ENCODE assay signal across 23 mouse cellular contexts in genomic region chr3:95301204-95301796, GRCm38 (mm10). TPM values are rescaled to one million over a fixed set of nuclear protein-coding genes. Genes with fewer than 3 reads are reported as not detected.
DNase-seq lines count a peak whose midpoint lies in the region; ATAC-seq and TF ChIP-seq lines count a peak whose summit lies in the region.
"Had no signal": no experiment of that assay in that cellular context is flagged by ENCODE, and none has a peak within 500 bp of the region (broad histone marks: within the 10 kb centered on the region; RNA-seq: fewer than 3 reads in every experiment).

No protein-coding gene starts in this region.

- no peak for TF ChIP-seq POLR2A in MEL (IDR thresholded peaks at IDR 0.05; ENCODE audit: control insufficient read depth in 1 of 2, insufficient read depth in 1 of 2, low read depth in 1 of 2, low read length in 2 of 2, poor library complexity in 1 of 2)
- no peak for TF ChIP-seq POLR2A in bone marrow macrophage, adult 2 months (IDR thresholded peaks at IDR 0.05; ENCODE audit: borderline replicate concordance, low read depth, low read length)

- no peaks in the 10 kb centered on the region for H3K9me3 ChIP-seq in MEL (replicated peaks; ENCODE audit: insufficient read depth, low read length)
- H3K9me3 ChIP-seq in intestine, embryonic 15.5 days: no peaks in the 10 kb centered on the region
- no peaks in the 10 kb centered on the region for H3K9me3 ChIP-seq in intestine, postnatal 0 days (ENCODE audit: control insufficient read depth)
- H3K9me3 ChIP-seq in kidney, embryonic 14.5 days (ENCODE audit: control insufficient read depth, low read length): no peaks in the 10 kb centered on the region
- H3K9me3 ChIP-seq: embryonic facial prominence, embryonic 10.5 days; embryonic facial prominence, embryonic 12.5 days; forebrain, embryonic 13.5 days; forebrain, embryonic 15.5 days had no signal

- peaks cover 8 to 13% of the 10 kb centered on the region in 2 experiments for H3K36me3 ChIP-seq in MEL (ENCODE audit: control insufficient read depth in 1 of 2, insufficient read depth in 2 of 2, low read length in 2 of 2)
- no peaks in the 10 kb centered on the region for H3K36me3 ChIP-seq in intestine, embryonic 15.5 days
- H3K36me3 ChIP-seq in intestine, postnatal 0 days (ENCODE audit: control insufficient read depth, insufficient read depth): no peaks in the 10 kb centered on the region; the same call in 1 of the 2 replicates
- no peaks in the 10 kb centered on the region for H3K36me3 ChIP-seq in kidney, embryonic 14.5 days (ENCODE audit: control insufficient read depth, insufficient read depth, low read length)
- H3K36me3 ChIP-seq: embryonic facial prominence, embryonic 12.5 days; forebrain, embryonic 15.5 days had no signal

- no peak overlapping the region for H3K4me2 ChIP-seq in intestine, embryonic 15.5 days (replicated peaks)
- H3K4me2 ChIP-seq in intestine, postnatal 0 days (replicated peaks; ENCODE audit: low read depth): peak overlapping the region; percentile 21; the same call in 1 of the 2 replicates
- H3K4me2 ChIP-seq in kidney, embryonic 14.5 days (replicated peaks; ENCODE audit: low read depth, low read length): no peak overlapping the region
- H3K4me2 ChIP-seq: embryonic facial prominence, embryonic 12.5 days; forebrain, embryonic 13.5 days; forebrain, embryonic 15.5 days had no signal

- no peak overlapping the region for H3K9ac ChIP-seq in MEL (ENCODE audit: control insufficient read depth, low read depth, low read length, poor library complexity, severe bottlenecking)
- no peak overlapping the region for H3K9ac ChIP-seq in intestine, embryonic 15.5 days
- H3K9ac ChIP-seq in intestine, postnatal 0 days (ENCODE audit: low read depth, low read length): no peak overlapping the region
- H3K9ac ChIP-seq in kidney, embryonic 14.5 days (ENCODE audit: low read depth, low read length): no peak overlapping the region
- H3K9ac ChIP-seq: embryonic facial prominence, embryonic 12.5 days; forebrain, embryonic 13.5 days; forebrain, embryonic 15.5 days; forebrain, postnatal 0 days had no signal

- no peaks in the 10 kb centered on the region for H3K27me3 ChIP-seq in MEL (ENCODE audit: control insufficient read depth in 1 of 2, insufficient read depth in 2 of 2, low read length in 2 of 2)
- H3K27me3 ChIP-seq in intestine, embryonic 15.5 days (replicated peaks): no peaks in the 10 kb centered on the region
- H3K27me3 ChIP-seq in intestine, postnatal 0 days (replicated peaks; ENCODE audit: control insufficient read depth, insufficient read depth, low read length): no peaks in the 10 kb centered on the region
- H3K27me3 ChIP-seq in kidney, embryonic 14.5 days (ENCODE audit: control insufficient read depth, insufficient read depth, low read length): no peaks in the 10 kb centered on the region
- H3K27me3 ChIP-seq: embryonic facial prominence, embryonic 12.5 days; forebrain, embryonic 13.5 days; forebrain, embryonic 15.5 days; Patski had no signal

- no peaks in the 10 kb centered on the region for H3K79me2 ChIP-seq in MEL (ENCODE audit: control insufficient read depth, insufficient read depth, low read length, poor library complexity)

- DNase-seq in MEL (ENCODE audit: low read depth, low spot score): no peak
- no peak for DNase-seq in heart, adult 18-20 months
- DNase-seq in ovary, adult 18-20 months (ENCODE audit: low spot score): no peak
- no peak for DNase-seq in ovary, postnatal 10 days (ENCODE audit: low spot score)
- DNase-seq: adrenal gland, postnatal 10 days; adrenal gland, postnatal 25 days; cerebellum, adult 11-12 months; cerebellum, adult 2 months; cerebellum, adult 9-10 months; cerebellum, postnatal 10 days; cerebellum, postnatal 25 days; forebrain, postnatal 0 days had no signal

- H3K27ac ChIP-seq in MEL (ENCODE audit: control insufficient read depth, low read depth, low read length): no peak overlapping the region
- peak overlapping the region; percentile 6; the same call in 1 of the 2 replicates for H3K27ac ChIP-seq in bone marrow macrophage, adult 2 months (ENCODE audit: insufficient read depth, low read depth, low read length)
- H3K27ac ChIP-seq in intestine, embryonic 15.5 days: no peak overlapping the region
- no peak overlapping the region for H3K27ac ChIP-seq in intestine, postnatal 0 days (ENCODE audit: low read depth, low read length)
- H3K27ac ChIP-seq in kidney, embryonic 14.5 days (ENCODE audit: low read depth, low read length): no peak overlapping the region
- H3K27ac ChIP-seq: embryonic facial prominence, embryonic 12.5 days; forebrain, embryonic 13.5 days; forebrain, embryonic 15.5 days had no signal

- ATAC-seq in intestine, embryonic 15.5 days: peak; percentile 42; the same call in 1 of the 2 replicates
- peak; percentile 36; the same call in 1 of the 2 replicates for ATAC-seq in intestine, postnatal 0 days
- ATAC-seq in kidney, embryonic 14.5 days (ENCODE audit: low FRiP score, low TSS enrichment): no peak
- ATAC-seq: activated CD4-positive, CD25-positive, alpha-beta regulatory T cell, adult 4 months; forebrain, embryonic 13.5 days; forebrain, embryonic 15.5 days; forebrain, postnatal 0 days; Patski had no signal

- peaks cover 6 to 17% of the 10 kb centered on the region in 2 experiments; a peak in 3 of 4 replicates for H3K4me1 ChIP-seq in MEL (ENCODE audit: control insufficient read depth in 1 of 2, insufficient read depth in 2 of 2, low read length in 2 of 2)
- peaks cover 13% of the 10 kb centered on the region for H3K4me1 ChIP-seq in bone marrow macrophage, adult 2 months (ENCODE audit: control insufficient read depth, insufficient read depth, low read length)
- 0 out of 2 replicates have a peak, but pooled peaks cover 2% of the 10 kb centered on the region for H3K4me1 ChIP-seq in intestine, embryonic 15.5 days (replicated peaks)
- H3K4me1 ChIP-seq in intestine, postnatal 0 days (replicated peaks; ENCODE audit: control insufficient read depth, insufficient read depth, low read length): no peaks in the 10 kb centered on the region
- no peaks in the 10 kb centered on the region; the same call in 1 of the 2 replicates for H3K4me1 ChIP-seq in kidney, embryonic 14.5 days (ENCODE audit: control insufficient read depth, insufficient read depth, low read length)
- H3K4me1 ChIP-seq: embryonic facial prominence, embryonic 12.5 days; forebrain, embryonic 13.5 days; forebrain, embryonic 15.5 days had no signal

- TF ChIP-seq CTCF in MEL (IDR thresholded peaks at IDR 0.05 in 2 of 3, conservative IDR thresholded peaks at IDR 0.05 in 1 of 3; ENCODE audit: control insufficient read depth in 1 of 3, insufficient read depth in 1 of 3, low read depth in 2 of 3, low read length in 3 of 3, poor library complexity in 1 of 3, severe bottlenecking in 1 of 3): no peak
- no peak for TF ChIP-seq CTCF in bone marrow macrophage, adult 2 months (IDR thresholded peaks at IDR 0.05; ENCODE audit: low read depth, low read length)
- no peak for TF ChIP-seq CTCF in intestine, postnatal 0 days (IDR thresholded peaks at IDR 0.05; ENCODE audit: low read depth)

- no peak overlapping the region for H3K4me3 ChIP-seq in MEL (ENCODE audit: control insufficient read depth in 1 of 2, insufficient read depth in 1 of 2, low read depth in 2 of 2, low read length in 2 of 2)
- no peak overlapping the region for H3K4me3 ChIP-seq in bone marrow macrophage, adult 2 months (ENCODE audit: insufficient read depth, low read length)
- H3K4me3 ChIP-seq in intestine, embryonic 15.5 days (replicated peaks): no peak overlapping the region
- no peak overlapping the region for H3K4me3 ChIP-seq in intestine, postnatal 0 days (ENCODE audit: low read depth, low read length)
- no peak overlapping the region for H3K4me3 ChIP-seq in kidney, embryonic 14.5 days (ENCODE audit: low read length)
- H3K4me3 ChIP-seq: embryonic facial prominence, embryonic 10.5 days; embryonic facial prominence, embryonic 12.5 days; forebrain, embryonic 13.5 days; forebrain, embryonic 15.5 days had no signal

- no peak for TF ChIP-seq RAD21 in MEL (IDR thresholded peaks at IDR 0.05; ENCODE audit: low read depth, low read length)

- no peak for TF ChIP-seq EP300 in MEL (IDR thresholded peaks at IDR 0.05; ENCODE audit: low read depth in 1 of 2, low read length in 2 of 2)

- WGBS in intestine, embryonic 15.5 days: 81% methylated on average over 3 of the region's 3 CpGs
- 50% methylated on average over 3 of the region's 3 CpGs for WGBS in intestine, postnatal 0 days
- WGBS in kidney, embryonic 14.5 days: 82% methylated on average over 3 of the region's 3 CpGs

RNA-seq across cellular contexts. Expression of gene Anxa9, which starts 5.7 kb away (rescaled TPM):
- 7.7 and 7.8 TPM in 2 replicates for total RNA-seq in MEL (2012; rRNA removed)
- 10 to 100 TPM in 1 of 2 experiments, not detected in 1; 33.9 TPM for polyA plus RNA-seq in MEL (2012; ENCODE audit: insufficient read depth in 1 of 2, insufficient read length in 2 of 2, low read depth in 1 of 2, low replicate concordance in 2 of 2, missing spikeins in 1 of 2)
- 11.1 and 15.4 TPM in 2 replicates for polyA plus RNA-seq in bone marrow macrophage, adult 2 months (2012; ENCODE audit: insufficient read depth, insufficient read length, missing spikeins)
- 1.4 and 1.6 TPM in 2 replicates for polyA plus RNA-seq in intestine, embryonic 15.5 days (2015; fragmentation: Nextera tagmentation; extraction: Ambion mirVana)
- 2.0 and 2.3 TPM in 2 replicates for polyA plus RNA-seq in intestine, postnatal 0 days (2015; fragmentation: Nextera tagmentation; extraction: Ambion mirVana)
- total RNA-seq in heart, adult 18-20 months (2021): under 1 TPM; 0.59 to 0.65 TPM
- polyA plus RNA-seq in kidney, embryonic 14.5 days (2014; fragmentation: Nextera tagmentation; extraction: Ambion mirVana): 3.7 and 4.3 TPM in 2 replicates

RNA-seq across cellular contexts. Expression of gene Cers2, which starts 13.3 kb away (rescaled TPM):
- 240 and 307 TPM in 2 replicates for total RNA-seq in MEL (2012; rRNA removed)
- polyA plus RNA-seq in MEL (2012; ENCODE audit: insufficient read depth in 1 of 2, insufficient read length in 2 of 2, low read depth in 1 of 2, low replicate concordance in 2 of 2, missing spikeins in 1 of 2): 100 to 1,000 TPM; 134 to 357 TPM
- 173 and 186 TPM in 2 replicates for polyA plus RNA-seq in bone marrow macrophage, adult 2 months (2012; ENCODE audit: insufficient read depth, insufficient read length, missing spikeins)
- polyA plus RNA-seq in intestine, embryonic 15.5 days (2015; fragmentation: Nextera tagmentation; extraction: Ambion mirVana): 146 and 148 TPM in 2 replicates
- 109 and 120 TPM in 2 replicates for polyA plus RNA-seq in intestine, postnatal 0 days (2015; fragmentation: Nextera tagmentation; extraction: Ambion mirVana)
- total RNA-seq in heart, adult 18-20 months (2021): 10 to 100 TPM; 30.3 to 32.4 TPM
- 103 and 154 TPM in 2 replicates for polyA plus RNA-seq in kidney, embryonic 14.5 days (2014; fragmentation: Nextera tagmentation; extraction: Ambion mirVana)

RNA-seq across cellular contexts. Expression of gene Prune1, which starts 19.4 kb away (rescaled TPM):
- 28.5 and 32.4 TPM in 2 replicates for total RNA-seq in MEL (2012; rRNA removed)
- polyA plus RNA-seq in MEL (2012; ENCODE audit: insufficient read depth in 1 of 2, insufficient read length in 2 of 2, low read depth in 1 of 2, low replicate concordance in 2 of 2, missing spikeins in 1 of 2): 10 to 100 TPM in 1 of 2 experiments, not detected in 1; 51.8 TPM
- polyA plus RNA-seq in bone marrow macrophage, adult 2 months (2012; ENCODE audit: insufficient read depth, insufficient read length, missing spikeins): 15.6 and 16.6 TPM in 2 replicates
- 15.5 and 15.7 TPM in 2 replicates for polyA plus RNA-seq in intestine, embryonic 15.5 days (2015; fragmentation: Nextera tagmentation; extraction: Ambion mirVana)
- 9.2 and 10.1 TPM in 2 replicates for polyA plus RNA-seq in intestine, postnatal 0 days (2015; fragmentation: Nextera tagmentation; extraction: Ambion mirVana)
- total RNA-seq in heart, adult 18-20 months (2021): 10 to 100 TPM; 25.5 to 25.6 TPM
- 15.4 and 22.1 TPM in 2 replicates for polyA plus RNA-seq in kidney, embryonic 14.5 days (2014; fragmentation: Nextera tagmentation; extraction: Ambion mirVana)

RNA-seq across cellular contexts. Expression of gene Mindy1, which starts 20.2 kb away (rescaled TPM):
- total RNA-seq in MEL (2012; rRNA removed): 203 and 265 TPM in 2 replicates
- 100 to 1,000 TPM in 1 of 2 experiments, not detected in 1; 234 TPM for polyA plus RNA-seq in MEL (2012; ENCODE audit: insufficient read depth in 1 of 2, insufficient read length in 2 of 2, low read depth in 1 of 2, low replicate concordance in 2 of 2, missing spikeins in 1 of 2)
- polyA plus RNA-seq in bone marrow macrophage, adult 2 months (2012; ENCODE audit: insufficient read depth, insufficient read length, missing spikeins): 50.7 and 70.7 TPM in 2 replicates
- polyA plus RNA-seq in intestine, embryonic 15.5 days (2015; fragmentation: Nextera tagmentation; extraction: Ambion mirVana): 36.1 and 38.4 TPM in 2 replicates
- 36.4 and 38.0 TPM in 2 replicates for polyA plus RNA-seq in intestine, postnatal 0 days (2015; fragmentation: Nextera tagmentation; extraction: Ambion mirVana)
- 10 to 100 TPM; 19.1 to 23.2 TPM for total RNA-seq in heart, adult 18-20 months (2021)
- polyA plus RNA-seq in kidney, embryonic 14.5 days (2014; fragmentation: Nextera tagmentation; extraction: Ambion mirVana): 33.0 and 40.9 TPM in 2 replicates

RNA-seq across cellular contexts. Expression of gene Bnipl, which starts 50.3 kb away (rescaled TPM):
- 0.19 and 0.20 TPM in 2 replicates for total RNA-seq in MEL (2012; rRNA removed)
- under 1 TPM in 1 of 2 experiments, not detected in 1; 0.43 TPM for polyA plus RNA-seq in MEL (2012; ENCODE audit: insufficient read depth in 1 of 2, insufficient read length in 2 of 2, low read depth in 1 of 2, low replicate concordance in 2 of 2, missing spikeins in 1 of 2)
- not detected in 2 replicates for polyA plus RNA-seq in bone marrow macrophage, adult 2 months (2012; ENCODE audit: insufficient read depth, insufficient read length, missing spikeins)
- polyA plus RNA-seq in intestine, embryonic 15.5 days (2015; fragmentation: Nextera tagmentation; extraction: Ambion mirVana): 0.36 and 0.56 TPM in 2 replicates
- polyA plus RNA-seq in intestine, postnatal 0 days (2015; fragmentation: Nextera tagmentation; extraction: Ambion mirVana): not detected in 2 replicates
- total RNA-seq in heart, adult 18-20 months (2021): not detected
- polyA plus RNA-seq in kidney, embryonic 14.5 days (2014; fragmentation: Nextera tagmentation; extraction: Ambion mirVana): 2.1 and 2.4 TPM in 2 replicates
- total RNA-seq: adrenal gland, adult 18-20 months had no signal
- polyA plus RNA-seq: activated CD4-positive, CD25-positive, alpha-beta regulatory T cell, adult 4 months; forebrain, embryonic 13.5 days; forebrain, embryonic 15.5 days; forebrain, postnatal 0 days had no signal
